Mouse (Mus musculus) MEL (cell line): ENCODE data around the gene Zfp384. TPM values are rescaled to one million over a fixed set of nuclear protein-coding genes. Genes with fewer than 3 reads are reported as not detected.

Experiments used
- DNase-seq: peaks from one replicate; pipeline ENCODE4 v3.0.0; 2011; ENCODE audit warnings: low read depth, low spot score
- H3K27ac ChIP-seq: 2 replicates; pipeline ENCODE4 v1.5.1; 2012; ENCODE audit warnings: low read depth, mild to moderate bottlenecking, control low read depth, low read length, moderate library complexity; ENCODE audit not compliant: control insufficient read depth
- H3K27me3 ChIP-seq, 2 experiments: fragments of 150-350 bp in 1 of 2; sonication (generic) in 1 of 2; 2 replicates each; pipeline ENCODE4 v1.6.1; 2012; ENCODE audit warnings: low read length in 2 of 2, mild to moderate bottlenecking in 2 of 2, improper control_type of control experiment in 1 of 2, moderate library complexity in 1 of 2; ENCODE audit not compliant: insufficient read depth in 2 of 2, control insufficient read depth in 1 of 2
- H3K36me3 ChIP-seq, 2 experiments: 2 replicates each; pipeline ENCODE4 v1.6.1; 2012 to 2014; ENCODE audit warnings: low read length in 2 of 2, improper control_type of control experiment in 1 of 2, inconsistent platforms in 1 of 2, mild to moderate bottlenecking in 1 of 2; ENCODE audit not compliant: insufficient read depth in 2 of 2, control insufficient read depth in 1 of 2
- H3K4me1 ChIP-seq, 2 experiments: fragments of 150-350 bp in 1 of 2; sonication (generic) in 1 of 2; 2 replicates each; pipeline ENCODE4 v1.6.1; 2012; ENCODE audit warnings: low read length in 2 of 2, improper control_type of control experiment in 1 of 2, mild to moderate bottlenecking in 1 of 2; ENCODE audit not compliant: insufficient read depth in 2 of 2, control insufficient read depth in 1 of 2
- H3K4me3 ChIP-seq, 2 experiments: fragments of 150-350 bp in 1 of 2; sonication (generic) in 1 of 2; 2 replicates each; pipeline ENCODE4 v1.5.1; 2012; ENCODE audit warnings: low read depth in 2 of 2, low read length in 2 of 2, mild to moderate bottlenecking in 2 of 2, moderate library complexity in 2 of 2, control low read depth in 1 of 2, improper control_type of control experiment in 1 of 2; ENCODE audit not compliant: control insufficient read depth in 1 of 2, insufficient read depth in 1 of 2
- H3K79me2 ChIP-seq: 2 replicates; pipeline ENCODE4 v1.6.1; 2012; ENCODE audit warnings: mild to moderate bottlenecking, low read length, moderate library complexity; ENCODE audit not compliant: control insufficient read depth, poor library complexity, insufficient read depth
- H3K9ac ChIP-seq: 2 replicates; pipeline ENCODE4 v1.6.1; 2012; ENCODE audit warnings: low read depth, mild to moderate bottlenecking, control low read depth, low read length, moderate library complexity; ENCODE audit not compliant: control insufficient read depth, poor library complexity, severe bottlenecking
- H3K9me3 ChIP-seq: fragments of 150-350 bp; sonication (generic); replicated peaks from 2 replicates; pipeline ENCODE4 v1.6.1; 2012; ENCODE audit warnings: mild to moderate bottlenecking, low read length, improper control_type of control experiment, moderate library complexity; ENCODE audit not compliant: insufficient read depth
- CHD1 ChIP-seq: IDR thresholded peaks from 2 replicates; pipeline ENCODE4 v1.6.1; 2012; ENCODE audit warnings: low read depth, mild to moderate bottlenecking, inconsistent platforms, low read length, improper control_type of control experiment
- CHD2 ChIP-seq: IDR thresholded peaks from 2 replicates; pipeline ENCODE4 v1.6.1; 2011; ENCODE audit warnings: low read length, improper control_type of control experiment
- ELF1 ChIP-seq: IDR thresholded peaks from 2 replicates; pipeline ENCODE4 v1.6.1; 2014; ENCODE audit warnings: low read depth, mild to moderate bottlenecking, inconsistent platforms, low read length, improper control_type of control experiment, moderate library complexity
- GABPA ChIP-seq: IDR thresholded peaks from 2 replicates; pipeline ENCODE4 v1.6.1; 2012; ENCODE audit warnings: low read depth, mild to moderate bottlenecking, inconsistent platforms, low read length, improper control_type of control experiment, moderate library complexity
- GATA1 ChIP-seq: IDR thresholded peaks from 2 replicates; pipeline ENCODE4 v1.6.1; 2011; ENCODE audit warnings: low read depth, low read length, improper control_type of control experiment
- HCFC1 ChIP-seq: IDR thresholded peaks from 2 replicates; pipeline ENCODE4 v1.6.1; 2012; ENCODE audit warnings: low read depth, mild to moderate bottlenecking, inconsistent platforms, low read length, improper control_type of control experiment, moderate library complexity
- JUND ChIP-seq: IDR thresholded peaks from 2 replicates; pipeline ENCODE4 v1.6.1; 2011; ENCODE audit warnings: low read depth, mild to moderate bottlenecking, improper control_type of control experiment, low read length
- KAT2A ChIP-seq: conservative IDR thresholded peaks from 2 replicates; pipeline ENCODE4 v1.6.1; 2012; ENCODE audit warnings: low read depth, low read length, improper control_type of control experiment, inconsistent platforms
- MAZ ChIP-seq: IDR thresholded peaks from 2 replicates; pipeline ENCODE4 v1.6.1; 2012; ENCODE audit warnings: low read depth, mild to moderate bottlenecking, inconsistent platforms, low read length, improper control_type of control experiment
- MXI1 ChIP-seq: IDR thresholded peaks from 2 replicates; pipeline ENCODE4 v1.6.1; 2011; ENCODE audit warnings: mild to moderate bottlenecking, low read depth, low read length, improper control_type of control experiment
- MYB ChIP-seq: IDR thresholded peaks from 2 replicates; pipeline ENCODE4 v1.6.1; 2011; ENCODE audit warnings: mild to moderate bottlenecking, low read depth, low read length, improper control_type of control experiment
- MYC ChIP-seq: IDR thresholded peaks from 2 replicates; pipeline ENCODE4 v1.6.1; 2011; ENCODE audit warnings: low read depth, mild to moderate bottlenecking, low read length, improper control_type of control experiment, moderate library complexity
- NELFE ChIP-seq: IDR thresholded peaks from 2 replicates; pipeline ENCODE4 v1.6.1; 2011; ENCODE audit warnings: low read depth, low read length, improper control_type of control experiment
- POLR2A ChIP-seq, 2 experiments: IDR thresholded peaks; 2 replicates each; pipeline ENCODE4 v1.6.1; 2011 to 2012; ENCODE audit warnings: low read length in 2 of 2, mild to moderate bottlenecking in 2 of 2, control low read depth in 1 of 2, improper control_type of control experiment in 1 of 2, low read depth in 1 of 2, moderate library complexity in 1 of 2; ENCODE audit not compliant: control insufficient read depth in 1 of 2, insufficient read depth in 1 of 2, poor library complexity in 1 of 2
- POLR2AphosphoS5 ChIP-seq: IDR thresholded peaks from 2 replicates; pipeline ENCODE4 v1.6.1; 2012; ENCODE audit warnings: low read depth, borderline replicate concordance, mild to moderate bottlenecking, inconsistent platforms, low read length, moderate library complexity, mixed read lengths
- RAD21 ChIP-seq: IDR thresholded peaks from 2 replicates; pipeline ENCODE4 v1.6.1; 2011; ENCODE audit warnings: mild to moderate bottlenecking, low read depth, low read length, improper control_type of control experiment
- RCOR1 ChIP-seq: IDR thresholded peaks from 2 replicates; pipeline ENCODE4 v1.6.1; 2012; ENCODE audit warnings: low read depth, mild to moderate bottlenecking, inconsistent platforms, low read length, improper control_type of control experiment
- SIN3A ChIP-seq: IDR thresholded peaks from 2 replicates; pipeline ENCODE4 v1.6.1; 2012; ENCODE audit warnings: low read length, improper control_type of control experiment, inconsistent platforms
- TAL1 ChIP-seq: IDR thresholded peaks from 2 replicates; pipeline ENCODE4 v1.6.1; 2012; ENCODE audit warnings: mild to moderate bottlenecking, inconsistent platforms, low read length, moderate library complexity, mixed read lengths
- TBP ChIP-seq: IDR thresholded peaks from 2 replicates; pipeline ENCODE4 v1.8.0; 2011; ENCODE audit warnings: low read depth, low read length, improper control_type of control experiment
- UBTF ChIP-seq: IDR thresholded peaks from 2 replicates; pipeline ENCODE4 v1.6.1; 2012; ENCODE audit warnings: low read depth, mild to moderate bottlenecking, inconsistent platforms, low read length, improper control_type of control experiment, moderate library complexity, borderline replicate concordance; ENCODE audit not compliant: insufficient read depth
- USF1 ChIP-seq: IDR thresholded peaks from 2 replicates; pipeline ENCODE4 v1.6.1; 2014; ENCODE audit warnings: low read depth, mild to moderate bottlenecking, inconsistent platforms, low read length, improper control_type of control experiment, moderate library complexity
- ZC3H11A ChIP-seq: IDR thresholded peaks from 2 replicates; pipeline ENCODE4 v1.6.1; 2012; ENCODE audit warnings: low read depth, mild to moderate bottlenecking, inconsistent platforms, low read length, improper control_type of control experiment
- ZKSCAN1 ChIP-seq: IDR thresholded peaks from 2 replicates; pipeline ENCODE4 v1.6.1; 2012; ENCODE audit warnings: low read depth, mild to moderate bottlenecking, inconsistent platforms, low read length, improper control_type of control experiment, moderate library complexity
- ZMIZ1 ChIP-seq: IDR thresholded peaks from 2 replicates; pipeline ENCODE4 v1.6.1; 2012; ENCODE audit warnings: low read depth, mild to moderate bottlenecking, inconsistent platforms, low read length, improper control_type of control experiment, moderate library complexity
- polyA plus RNA-seq, 2 experiments: library from polyadenylated mRNA; stranded (reverse) in 1 of 2; unstranded in 1 of 2; fragments of >175 nt in 1 of 2; fragments of >200 nt in 1 of 2; gene quantifications; 2 replicates each; pipeline versions ENCODE4 v1.2.1 to v1.2.4; 2012; ENCODE audit warnings: low replicate concordance in 2 of 2, low read depth in 1 of 2; ENCODE audit not compliant: insufficient read length in 2 of 2, insufficient read depth in 1 of 2, missing spikeins in 1 of 2
- total RNA-seq: library from RNA; depleted of rRNA; stranded (reverse); fragments of 300-350 nt; gene quantifications from 2 replicates; pipeline ENCODE4 v1.2.3, GENCODE M21; 2012

Zfp384 gene
- total and polyA plus RNA-seq, 3 experiments, result 19.5 to 57.4 TPM; not detected in 1

GRCm38 (mm10) chr6:124961021-124961420, 47.9 kb upstream of the Zfp384 start:
- no peak overlapping the region for H3K9ac ChIP-seq
- H3K9me3 ChIP-seq, result no peaks in the 10 kb centered on the region
- H3K27me3 ChIP-seq, result no peaks in the 10 kb centered on the region
- TF ChIP-seq ZMIZ1, result no peak
- peak in 1 of 2 experiments; percentile 12; a peak in 1 of 4 replicates for TF ChIP-seq POLR2A (IDR thresholded peaks at IDR 0.05; ENCODE audit: control insufficient read depth in 1 of 2, insufficient read depth in 1 of 2, low read depth in 1 of 2, low read length in 2 of 2, poor library complexity in 1 of 2)
- TF ChIP-seq, all 39 proteins: peak for 1
- peaks cover 0 to 9% of the 10 kb centered on the region in 2 experiments; a peak in 3 of 4 replicates for H3K4me1 ChIP-seq
- peaks cover 14% of the 10 kb centered on the region for H3K79me2 ChIP-seq
- DNase-seq, result no peak
- peaks cover 3 to 14% of the 10 kb centered on the region in 2 experiments for H3K36me3 ChIP-seq
- no peak overlapping the region for H3K27ac ChIP-seq
- no peak overlapping the region for H3K4me3 ChIP-seq

- H3K36me3 ChIP-seq, result peaks cover 1 to 18% of the 10 kb centered on the region in 2 experiments; a peak in 2 of 4 replicates
- H3K9me3 ChIP-seq, result no peaks in the 10 kb centered on the region
- DNase-seq, result no peak
- H3K79me2 ChIP-seq, result peaks cover 16% of the 10 kb centered on the region
- TF ChIP-seq RAD21 (no peak), TAL1 (no peak), HCFC1 (no peak), KAT2A (no peak), CHD2 (no peak), RCOR1 (no peak), POLR2AphosphoS5 (no peak), ZMIZ1 (no peak)
- TF ChIP-seq, all 39 proteins: peak for 0
- no peaks in the 10 kb centered on the region for H3K27me3 ChIP-seq
- peaks cover 0 to 12% of the 10 kb centered on the region in 2 experiments; a peak in 3 of 4 replicates for H3K4me1 ChIP-seq
- H3K9ac ChIP-seq, result peak overlapping the region; percentile 99
- H3K27ac ChIP-seq, result peak overlapping the region; percentile 94
- H3K4me3 ChIP-seq, result peak overlapping the region; percentile 56 to 92
These were observed 44.3 kb upstream of the Zfp384 start for GRCm38 (mm10) chr6:124964638-124965037.

- peak; percentile 97 for DNase-seq
- peak within 1 kb of the TSS; percentile 99 for H3K9ac ChIP-seq
- H3K36me3 ChIP-seq, result peaks cover 1 to 18% of the 10 kb centered on the region in 2 experiments; a peak in 2 of 4 replicates
- H3K4me3 ChIP-seq, result peak within 1 kb of the TSS; percentile 75 to 92
- H3K4me1 ChIP-seq, result peaks cover 0 to 12% of the 10 kb centered on the region in 2 experiments; a peak in 3 of 4 replicates
- peaks cover 16% of the 10 kb centered on the region for H3K79me2 ChIP-seq
- H3K27me3 ChIP-seq, result no peaks in the 10 kb centered on the region
- peak within 1 kb of the TSS; percentile 94 for H3K27ac ChIP-seq
- no peaks in the 10 kb centered on the region for H3K9me3 ChIP-seq
- TF ChIP-seq MXI1 (peak; percentile 95), ZC3H11A (no peak), JUND (no peak), MYC (peak; percentile 97), NELFE (peak; percentile 93), POLR2AphosphoS5 (no peak), ELF1 (peak; percentile 96), RCOR1 (no peak), KAT2A (peak; percentile 71; the same call in 1 of the 2 replicates), GATA1 (no peak), TAL1 (no peak), CHD2 (no peak), SIN3A (peak; percentile 70; the same call in 1 of the 2 replicates), TBP (peak; percentile 53; the same call in 1 of the 2 replicates), CHD1 (no peak), MYB (no peak), MAZ (peak; percentile 96), USF1 (peak; percentile 96), GABPA (no peak), ZKSCAN1 (no peak), UBTF (no peak)
These were observed 43.7 kb upstream of the Zfp384 start, which contains the start of gene Cops7a for GRCm38 (mm10) chr6:124965088-124965719. Gene Cops7a, minus strand, starts transcription at chr6:124965538.
